Mouse (Mus musculus) regulatory T cell (primary cell): ENCODE measurements at regions not wholly inside any gene's neighbourhood (a gene's known extent, or its start where the extent isn't known, plus 50 kb on each side); places are given as distances from the start of the nearest gene placed in this dataset.

ENCODE experiments used
- in situ Hi-C: fragments of 300-600 bp; cut with MboI, MseI; formaldehyde crosslinking; loops from one replicate; pipeline ENCODE4 v1.15.1; 2025; ENCODE audit warnings: high pct_unique_total_duplicates

DNA sequence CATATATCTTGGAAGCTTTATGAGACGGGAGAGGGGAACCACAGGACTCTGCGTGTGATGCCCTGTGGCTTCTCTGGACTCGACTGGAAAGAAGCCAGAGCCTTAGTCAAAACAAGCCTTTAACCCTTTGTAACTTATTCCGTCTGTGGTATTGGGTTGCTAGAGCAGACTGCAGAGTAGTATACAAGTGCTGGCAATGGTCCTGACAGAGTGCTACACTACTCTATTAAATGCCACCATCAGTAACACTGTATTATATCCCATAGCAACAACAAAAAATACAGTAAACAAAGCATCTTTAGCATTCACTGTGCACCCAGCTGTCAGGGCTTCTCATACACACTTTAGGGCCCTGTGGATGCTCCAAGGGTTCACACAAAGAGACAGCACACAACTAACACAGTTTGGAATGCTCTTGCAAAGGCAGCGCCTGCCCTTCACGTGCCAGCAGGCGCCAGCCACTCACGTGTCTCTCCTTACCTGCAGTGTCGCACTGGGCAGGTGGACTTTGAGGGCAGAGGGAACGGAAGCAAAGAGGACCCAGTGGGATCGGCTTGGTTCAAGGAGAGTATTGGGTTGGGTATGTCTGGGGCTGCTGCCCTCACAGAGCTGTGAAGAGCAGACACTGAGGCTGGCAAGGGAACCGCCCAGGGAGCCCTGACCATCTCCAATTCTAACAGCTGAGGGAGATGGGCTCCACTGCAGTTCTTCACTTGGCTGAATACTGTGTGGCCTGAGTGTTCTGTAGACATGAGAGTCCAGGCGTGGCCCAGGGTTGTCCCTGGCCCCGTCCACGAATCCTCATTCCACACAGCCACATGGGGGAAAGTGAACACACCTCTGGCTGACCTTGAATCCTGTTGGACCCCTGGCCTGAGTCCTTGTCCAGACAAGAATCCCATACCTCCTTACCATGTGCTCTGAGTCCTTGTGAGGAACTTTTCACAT is 130.3 kb upstream of the Zdhhc25 start:
- in situ Hi-C loops: no loop called here

DNA sequence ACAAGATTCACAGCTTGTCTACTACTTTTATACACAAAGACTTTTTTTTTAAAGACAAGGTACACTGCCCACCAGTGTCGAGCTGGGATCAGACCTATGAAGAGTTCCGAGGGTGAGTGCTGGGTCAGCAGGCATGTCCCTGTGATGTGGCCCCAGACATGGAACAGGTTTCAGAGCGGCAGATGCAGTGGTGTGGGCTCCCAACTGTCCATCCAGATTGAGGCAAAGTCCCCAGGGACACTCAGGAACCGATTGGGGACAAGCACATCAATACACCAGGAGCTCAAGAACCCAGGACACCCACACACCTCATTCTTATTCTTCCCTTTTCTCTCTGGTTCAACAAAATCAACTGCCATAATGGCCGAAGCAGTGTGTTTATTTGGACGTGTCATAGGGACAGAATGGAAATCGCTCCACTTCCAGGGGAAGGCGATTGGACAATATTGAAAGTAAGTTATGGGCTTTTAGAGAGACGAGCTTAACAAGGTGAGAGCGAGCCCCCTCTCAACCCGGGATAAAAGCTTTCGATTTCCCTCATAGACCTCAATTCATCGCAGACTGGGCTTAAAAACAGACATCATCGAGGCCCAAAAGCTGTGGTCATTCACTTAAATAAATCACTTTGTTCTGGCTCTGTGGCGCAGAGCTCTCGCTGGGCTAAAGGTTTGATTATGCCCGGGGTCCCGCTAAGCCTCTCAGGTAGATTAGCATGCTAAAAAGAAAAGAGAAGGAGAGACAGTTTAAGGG is 127.6 kb upstream of the Zdhhc25 start:
- in situ Hi-C loops: no loop called here

DNA sequence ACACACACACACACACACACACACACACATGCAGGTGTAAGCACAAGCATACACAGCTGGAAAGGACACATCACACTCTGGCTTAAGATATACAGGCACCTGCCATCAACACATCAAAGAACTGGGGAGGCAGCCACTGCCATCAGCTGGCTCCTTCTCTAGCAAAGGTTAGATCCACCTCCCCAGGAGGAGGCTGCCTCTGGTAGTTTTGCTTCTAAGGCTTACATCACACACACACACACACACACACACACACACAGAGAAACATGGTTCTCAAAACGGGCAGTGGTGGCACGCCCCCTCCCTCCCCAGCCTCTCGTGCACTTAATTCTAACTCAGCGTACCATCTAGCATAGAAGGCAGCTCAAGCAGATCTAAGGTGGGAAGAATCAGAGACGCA is 126.9 kb upstream of the Zdhhc25 start:
- in situ Hi-C loops: no loop called here

DNA sequence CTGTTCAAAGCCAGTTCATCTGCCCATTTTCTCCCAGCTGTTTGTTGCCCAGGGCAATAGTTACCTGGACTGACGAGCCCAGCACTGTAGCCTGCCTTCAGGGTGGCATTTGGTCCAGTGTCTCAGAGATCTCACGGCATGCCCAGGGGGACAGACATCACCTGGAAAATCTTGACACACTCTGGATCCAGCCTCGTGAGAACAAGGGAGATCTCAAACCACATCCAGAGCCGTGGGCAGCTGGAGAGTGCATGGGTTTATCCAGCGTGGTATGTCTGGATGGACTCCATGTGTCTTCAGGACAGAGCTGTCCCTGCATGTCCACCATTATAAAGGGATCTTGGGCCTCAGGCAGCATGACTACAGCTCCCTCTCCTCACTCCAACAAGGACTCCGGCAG is 116.6 kb upstream of the Zdhhc25 start:
- in situ Hi-C loops: no loop called here

DNA sequence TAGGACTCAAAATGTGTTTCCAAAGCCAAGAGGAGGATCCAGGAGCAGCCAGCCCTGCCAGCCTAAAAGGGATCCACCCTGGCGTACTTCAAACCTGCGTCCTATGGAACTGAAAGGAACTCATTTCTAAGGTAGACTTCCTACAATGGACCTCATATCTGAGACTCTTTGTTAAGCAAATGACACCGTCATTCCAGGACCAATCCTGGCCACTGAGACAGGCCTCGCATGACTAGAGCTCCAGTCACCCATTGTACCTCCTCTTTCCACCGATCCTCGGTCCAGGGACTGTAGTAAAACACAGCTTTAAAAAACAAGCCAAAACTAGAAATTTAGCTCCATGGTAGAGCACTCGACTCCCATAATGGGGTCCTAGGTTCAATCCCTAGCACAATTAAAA is 110.4 kb upstream of the Zdhhc25 start:
- in situ Hi-C loops: no loop called here

DNA sequence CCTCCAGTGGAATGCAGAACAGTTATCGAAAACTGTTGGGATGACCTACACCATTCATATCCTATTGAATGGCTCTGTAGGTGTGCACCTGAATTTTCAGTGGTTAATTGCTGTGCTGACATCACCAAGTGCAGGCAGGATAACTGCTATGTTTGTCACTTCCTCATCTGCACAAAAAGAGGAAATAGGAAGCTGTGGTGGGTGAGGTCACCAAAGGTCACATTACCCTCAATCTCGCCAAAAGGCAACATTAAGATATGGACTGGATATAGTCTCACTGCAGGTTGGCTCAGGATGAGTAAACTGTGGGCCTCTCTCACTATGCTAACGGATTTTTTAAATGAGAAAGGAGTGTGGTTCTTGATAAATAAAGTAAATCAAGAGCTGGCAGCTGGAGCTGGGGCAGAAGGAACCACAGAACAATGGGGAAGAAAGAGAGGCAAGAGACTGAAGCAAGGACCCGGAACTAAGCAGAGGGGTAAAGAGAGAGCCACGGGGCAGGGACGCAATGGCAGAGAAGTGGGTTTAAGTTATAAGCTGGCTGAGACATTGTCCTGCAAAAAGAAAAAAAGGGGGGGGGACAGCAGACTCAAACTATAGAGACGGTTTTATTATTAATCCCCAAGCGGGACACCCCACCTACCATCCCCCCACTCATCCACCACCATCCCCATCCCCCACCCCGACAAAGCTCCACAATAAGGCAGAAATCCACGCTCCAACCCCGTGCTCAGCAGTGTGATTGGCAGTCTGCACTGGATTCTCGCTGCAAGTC is 109.6 kb upstream of the Zdhhc25 start:
- in situ Hi-C loops: no loop called here

DNA sequence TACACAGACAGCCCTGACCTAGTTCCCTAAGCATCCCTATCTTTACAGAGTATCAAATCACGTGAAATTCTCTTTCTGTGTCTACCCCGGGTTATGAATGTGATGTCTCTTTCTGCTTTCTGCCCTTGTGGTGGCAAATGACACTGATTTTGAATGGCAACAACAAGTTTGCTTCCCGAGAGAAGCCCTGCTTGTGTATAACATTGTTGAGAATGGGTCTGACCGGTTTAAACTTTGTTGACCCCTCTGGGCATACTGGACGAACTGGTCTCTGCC is 109.1 kb upstream of the Zdhhc25 start:
- in situ Hi-C loops: no loop called here

DNA sequence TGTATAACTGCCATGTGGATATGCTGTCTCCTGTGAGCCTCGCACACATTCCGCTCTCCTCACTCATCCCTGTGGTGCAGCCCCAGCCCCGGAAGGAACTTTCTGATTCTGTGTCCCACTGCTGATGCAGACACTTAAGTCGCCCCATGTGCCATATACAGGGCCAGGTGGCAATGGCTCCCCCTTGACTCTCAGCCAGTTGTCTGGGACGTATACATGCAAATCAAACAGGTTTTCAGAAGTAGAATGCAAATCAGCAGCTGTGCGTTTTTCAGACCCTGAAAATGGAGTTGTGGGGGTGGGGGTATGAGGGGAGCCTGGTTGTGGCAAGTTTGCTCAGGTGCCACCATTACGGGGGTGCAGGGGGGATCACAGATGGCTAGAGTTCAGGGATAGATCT is 102.1 kb upstream of the Zdhhc25 start:
- in situ Hi-C loops: no loop called here

DNA sequence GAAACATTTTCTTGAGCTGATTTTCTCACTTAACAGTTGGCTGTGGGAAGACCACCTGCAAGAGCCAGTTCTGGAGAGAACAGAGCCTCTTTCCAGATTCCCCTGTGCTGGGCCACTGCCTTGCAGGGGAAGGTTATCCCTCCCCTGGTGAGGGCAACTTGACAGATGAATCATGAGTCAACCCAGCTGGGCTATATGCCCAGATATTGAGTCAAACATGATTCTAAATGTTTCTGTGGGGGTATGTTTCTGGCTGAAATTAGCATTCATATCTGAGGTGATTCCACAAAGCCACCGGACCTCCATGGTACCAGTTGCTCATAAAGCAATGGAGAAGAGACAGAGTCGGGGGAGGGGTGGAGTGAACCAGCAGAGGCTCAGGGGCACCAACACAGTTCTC is 97.8 kb upstream of the Zdhhc25 start:
- in situ Hi-C loops: no loop called here

DNA sequence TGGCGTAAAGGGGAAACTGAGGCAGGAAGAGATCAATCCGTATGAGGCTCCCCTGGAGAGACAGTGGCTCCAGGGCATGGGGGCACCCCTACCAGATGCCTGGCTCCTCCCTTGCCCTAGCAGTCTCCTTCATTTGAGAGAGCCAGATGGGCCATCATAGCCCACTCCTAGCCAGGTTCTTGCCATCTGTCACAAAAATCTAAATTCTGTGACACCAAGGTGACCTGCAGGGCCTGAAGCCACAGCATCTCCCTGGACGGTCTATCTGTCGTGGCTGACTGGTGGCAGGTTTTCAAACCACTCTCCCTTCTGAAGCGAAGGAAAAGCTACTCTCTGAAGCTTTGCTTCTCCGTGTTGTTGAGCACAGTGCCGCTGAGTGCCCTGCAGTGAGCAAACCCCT is 96.2 kb upstream of the Zdhhc25 start:
- in situ Hi-C loops: no loop called here

DNA sequence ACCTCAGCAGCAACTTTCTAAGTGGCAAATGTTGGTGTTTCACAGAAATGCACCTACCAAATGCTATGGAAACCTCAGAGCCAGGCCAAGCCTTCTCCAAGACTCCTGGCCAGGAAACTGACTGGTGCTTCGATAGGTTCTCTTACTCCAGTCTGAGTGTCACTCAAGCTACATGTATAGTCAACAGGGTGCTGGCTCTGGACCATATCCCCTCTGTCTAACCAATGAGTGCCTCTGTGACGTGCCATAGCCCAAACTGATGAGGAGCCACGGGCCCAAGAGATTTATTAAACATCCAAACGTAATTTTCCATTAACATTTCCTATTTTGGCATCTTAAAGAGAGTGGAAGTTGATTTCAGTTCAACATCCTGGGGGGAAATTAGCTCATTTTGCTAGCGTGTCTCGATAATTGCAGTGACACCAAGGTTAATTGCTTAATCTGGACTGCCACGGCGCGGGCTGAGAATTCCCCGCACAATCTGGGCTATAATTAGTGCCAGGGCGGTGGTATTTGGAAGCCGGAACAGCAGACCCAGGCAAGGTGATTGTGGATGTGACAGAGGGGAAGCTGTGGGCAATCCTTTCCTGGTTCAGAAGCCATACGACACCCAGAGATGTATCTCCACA is 94.5 kb upstream of the Zdhhc25 start:
- in situ Hi-C loops: no loop called here

DNA sequence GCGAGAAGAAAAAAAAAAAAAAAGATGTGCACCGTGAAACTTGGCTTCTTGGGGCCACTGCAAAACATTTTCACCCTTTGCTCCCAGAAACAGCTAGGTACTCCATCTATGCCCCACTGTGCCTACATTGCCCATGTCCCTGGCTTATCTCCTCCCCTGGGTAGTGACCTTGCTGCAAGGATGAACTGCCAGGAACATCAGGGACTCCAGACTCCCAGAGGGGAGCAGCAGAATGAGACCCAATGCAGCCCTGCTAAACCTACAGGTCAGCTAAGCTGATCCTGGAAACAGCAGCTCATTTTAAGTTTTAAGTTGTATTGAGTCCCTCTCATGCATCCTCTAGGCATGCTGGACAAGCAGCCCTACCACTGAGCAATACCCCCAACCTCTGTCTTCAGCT is 92.2 kb upstream of the Zdhhc25 start:
- in situ Hi-C loops: no loop called here

DNA sequence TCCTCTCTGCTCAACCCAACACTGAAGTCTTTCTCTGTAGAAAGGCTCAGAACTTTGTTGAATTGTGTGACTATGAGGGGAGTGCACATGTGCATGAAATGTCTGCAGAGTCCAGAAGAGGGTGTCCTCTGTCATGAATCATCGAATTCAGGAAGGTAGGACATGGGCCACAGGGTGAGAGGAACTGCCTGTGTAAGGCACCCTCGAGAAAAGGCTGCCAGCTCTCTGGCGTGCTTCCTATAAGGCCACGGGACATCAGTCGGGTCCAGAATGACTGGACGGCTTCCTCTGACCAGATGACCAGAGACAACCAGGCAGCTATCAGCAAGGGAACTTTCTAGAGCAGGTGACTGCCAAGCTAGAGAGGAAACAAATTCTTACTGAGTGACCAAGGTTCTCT is 91.1 kb upstream of the Zdhhc25 start:
- in situ Hi-C loops: no loop called here

DNA sequence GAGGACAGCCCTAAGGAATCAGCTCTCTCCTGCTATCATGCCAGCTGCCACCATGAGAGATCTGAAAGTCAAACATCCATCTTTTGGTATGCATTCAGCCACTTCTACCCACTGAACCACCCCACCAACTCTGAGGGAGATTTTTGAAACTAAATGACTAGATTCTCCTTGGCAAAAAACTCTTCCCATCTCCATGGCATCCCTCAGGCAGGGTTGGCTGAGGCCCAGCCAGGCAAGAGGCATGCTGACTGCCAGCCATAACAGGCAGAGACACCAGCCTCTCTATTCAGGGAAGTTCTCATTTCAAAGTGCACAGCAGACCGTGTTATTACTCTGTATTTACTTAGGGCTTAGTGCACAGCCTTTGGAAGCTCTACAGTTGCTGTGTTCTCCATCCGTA is 90.5 kb upstream of the Zdhhc25 start:
- in situ Hi-C loops: no loop called here

DNA sequence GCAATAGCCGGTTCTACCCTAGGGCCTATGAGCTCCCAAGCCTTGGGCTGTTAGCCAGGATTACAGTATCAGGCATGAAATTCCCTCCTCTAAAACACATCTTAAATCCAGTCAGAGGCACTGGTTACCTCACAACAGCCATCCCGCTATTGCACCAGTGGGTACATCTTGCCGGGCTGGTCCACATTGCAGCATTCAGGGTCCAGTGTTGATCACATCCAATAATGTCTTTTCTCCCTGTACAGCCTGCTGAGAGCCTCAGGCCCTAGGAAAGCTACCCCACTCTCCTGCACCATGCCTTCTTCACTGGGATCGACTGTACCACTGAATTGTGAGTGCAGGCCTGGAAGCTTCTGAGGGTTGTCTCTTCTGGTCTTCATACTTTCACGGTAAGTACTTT is 86.0 kb upstream of the Zdhhc25 start:
- in situ Hi-C loops: no loop called here

DNA sequence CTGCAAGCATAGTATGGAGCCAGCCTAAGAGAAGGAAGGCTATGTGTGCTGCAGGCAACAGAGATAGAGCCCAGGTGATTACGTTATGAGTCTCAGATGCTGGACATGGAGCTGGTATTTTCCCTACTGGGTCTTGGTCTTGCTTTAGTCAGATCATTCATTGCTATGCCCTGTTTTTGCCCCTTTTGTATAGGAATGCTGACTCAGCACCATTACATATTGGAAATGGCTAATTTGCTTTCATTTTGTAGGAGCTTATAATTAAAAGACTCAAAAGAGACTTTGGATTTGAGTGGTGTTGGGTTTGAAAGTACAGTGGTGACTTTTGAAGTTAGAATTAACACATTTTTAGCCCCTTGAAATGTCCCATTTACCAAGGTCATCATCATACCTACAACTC is 68.9 kb upstream of the Zdhhc25 start:
- in situ Hi-C loops: no loop called here

DNA sequence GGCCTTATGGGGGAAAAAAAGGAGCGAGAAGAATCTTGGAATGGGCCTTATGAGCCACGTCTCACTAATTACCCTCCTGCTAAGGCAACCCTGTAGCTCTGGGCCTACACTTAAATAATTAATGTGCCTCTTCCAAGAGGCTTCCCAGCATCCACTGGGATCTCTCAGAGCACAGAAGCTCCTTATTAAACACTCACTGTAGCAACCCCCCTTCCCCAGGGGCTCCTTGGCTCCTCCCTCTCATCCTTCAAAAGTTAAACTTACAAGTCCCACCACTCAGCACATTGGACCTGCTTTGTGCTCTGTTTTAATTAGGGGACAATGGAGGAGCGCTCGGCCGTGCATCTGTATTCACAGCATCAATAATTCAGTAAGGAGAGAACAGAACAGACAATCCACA is 68.1 kb upstream of the Zdhhc25 start:
- in situ Hi-C loops: no loop called here

DNA sequence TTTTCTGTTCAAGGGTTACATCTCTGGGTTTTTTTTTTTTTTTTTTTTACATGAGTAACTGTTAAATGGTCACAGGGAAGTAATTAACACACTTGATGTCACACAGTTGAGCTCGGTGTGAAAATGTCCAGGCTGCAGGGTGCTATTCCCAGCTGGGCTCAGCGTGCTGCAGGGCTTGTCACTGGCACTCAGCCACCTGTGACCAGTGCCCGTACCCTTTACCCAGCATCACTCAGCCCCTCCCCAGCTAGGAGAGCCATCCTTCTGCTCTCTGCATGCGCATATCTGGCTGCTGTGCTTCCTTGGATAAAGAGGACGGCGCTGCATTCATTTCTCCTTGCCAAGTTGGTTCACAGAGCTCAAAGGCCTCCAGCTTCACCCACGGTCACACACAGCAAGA is 66.7 kb upstream of the Zdhhc25 start:
- in situ Hi-C loops: no loop called here

DNA sequence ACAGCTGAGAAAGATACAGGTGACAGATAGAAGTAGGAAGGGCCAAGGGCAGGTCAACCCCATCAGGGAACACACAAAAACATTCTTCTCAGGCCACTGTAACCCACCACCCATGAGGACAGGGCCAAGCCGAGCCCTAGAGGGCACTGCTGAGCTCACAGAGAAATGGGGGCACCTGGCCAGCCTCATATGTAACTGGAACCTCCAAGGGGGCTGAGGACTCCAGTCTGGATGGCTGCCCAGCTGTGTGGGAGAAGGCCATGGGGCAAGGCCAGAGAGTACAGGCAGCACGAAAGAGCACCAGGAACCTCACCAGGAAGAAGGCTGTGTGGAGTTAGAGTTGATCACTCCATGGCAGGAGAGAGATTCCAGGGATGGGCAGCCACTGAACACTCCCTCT is 64.6 kb upstream of the Zdhhc25 start:
- in situ Hi-C loops: no loop called here

DNA sequence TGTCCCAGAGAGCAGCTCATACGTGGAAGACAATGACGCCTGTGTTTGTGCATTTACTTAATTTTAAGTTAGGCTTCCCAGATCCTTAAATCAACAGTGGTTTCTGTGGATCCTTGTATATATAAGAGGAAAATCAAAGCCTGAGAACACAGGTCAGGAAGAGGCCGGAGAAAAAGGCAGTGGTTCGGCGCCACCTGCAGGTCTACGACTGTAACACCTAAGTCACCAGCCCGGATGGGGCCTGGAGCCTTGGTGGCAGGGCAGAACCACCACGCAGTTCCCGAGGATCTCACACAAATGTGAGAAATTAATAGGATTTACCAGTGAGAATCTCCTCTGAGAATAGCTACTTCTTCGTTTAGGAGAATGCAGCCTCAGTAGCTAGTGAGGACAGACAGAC is 62.9 kb upstream of the Zdhhc25 start:
- in situ Hi-C loops: no loop called here

DNA sequence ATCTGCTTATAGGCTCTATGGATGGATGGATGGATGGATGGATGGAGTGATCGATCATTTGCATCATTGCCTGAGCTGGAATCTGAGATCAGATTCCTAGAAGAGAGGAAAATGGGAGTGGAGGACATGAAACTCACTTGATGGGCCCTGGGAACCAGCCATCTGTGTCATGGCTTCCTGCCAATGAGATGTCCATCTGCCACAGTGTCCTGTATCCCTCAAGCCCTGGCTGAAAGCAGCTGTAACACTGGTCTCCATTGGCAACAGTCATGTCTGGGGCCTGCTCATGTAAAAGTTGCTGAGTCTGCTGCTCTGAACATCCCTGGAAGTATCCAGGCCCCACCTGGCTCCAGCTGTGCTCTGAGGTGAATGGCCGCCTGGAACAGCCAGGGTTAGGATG is 57.5 kb upstream of the Zdhhc25 start:
- in situ Hi-C loops: no loop called here

DNA sequence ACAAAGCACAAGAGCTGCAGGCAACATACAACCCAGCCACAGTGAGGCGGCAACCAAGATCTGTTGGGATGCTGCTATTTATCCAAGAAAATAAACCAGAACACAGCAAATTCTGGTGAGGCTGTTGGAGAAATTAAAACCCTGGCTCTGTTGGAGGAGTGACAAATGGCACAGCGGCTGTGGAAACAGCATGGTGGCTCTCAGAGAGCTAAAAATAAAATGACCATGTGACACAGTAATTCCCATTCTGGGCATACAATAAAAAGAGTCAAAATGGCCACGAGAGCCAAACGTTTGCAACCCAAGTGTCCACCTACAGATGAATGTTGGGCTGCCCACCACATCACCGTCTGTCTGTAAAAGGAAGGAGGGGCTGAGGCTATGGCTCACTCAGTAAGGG is 55.9 kb upstream of the Zdhhc25 start:
- in situ Hi-C loops: no loop called here
